Mouse (Mus musculus): ENCODE data around the gene Colec11.

GRCm38 (mm10) chr12:28590428-28590827 lies 32.7 kb downstream of the Colec11 start:
- TF ChIP-seq CTCF (IDR thresholded peaks at IDR 0.05; ENCODE audit: low read depth, low read length) = no peak
- no peak for TF ChIP-seq POLR2A (IDR thresholded peaks at IDR 0.05; ENCODE audit: extremely low read depth, insufficient read depth, low read length)
